Mouse (Mus musculus) liver, postnatal 0 days (tissue): ENCODE measurements around the gene Mboat2. TPM values are rescaled to one million over a fixed set of nuclear protein-coding genes. Genes with fewer than 3 reads are reported as not detected.
A peak's percentile ranks its signal among the peaks of the same experiment; 100 is the strongest.

Source experiments
- ATAC-seq: fragments of 200-750 bp; cut with Nextera tagmentation; 2 replicates; pipeline ENCODE4 v1.8.0; 2017; ENCODE audit warnings: mild to moderate bottlenecking, moderate library complexity
- DNase-seq: peaks from one replicate; pipeline ENCODE4 v3.0.0-alpha.2; 2016
- H3K27ac ChIP-seq: fragments of 300-500 bp; sonication (generic); 2 replicates; pipeline ENCODE4 v1.5.1; 2014; ENCODE audit warnings: antibody characterized with exemption, moderate library complexity, mild to moderate bottlenecking, low read depth
- H3K27me3 ChIP-seq: fragments of 300-500 bp; sonication (generic); 2 replicates; pipeline ENCODE4 v1.6.1; 2014; ENCODE audit warnings: low read length, control low read depth, mixed read lengths; ENCODE audit not compliant: insufficient read depth
- H3K36me3 ChIP-seq: fragments of 300-500 bp; sonication (generic); replicated peaks from 2 replicates; pipeline ENCODE4 v1.6.1; 2014; ENCODE audit warnings: mild to moderate bottlenecking, control low read depth, low read length, moderate library complexity, mixed read lengths; ENCODE audit not compliant: insufficient read depth
- H3K4me1 ChIP-seq: fragments of 300-500 bp; sonication (generic); 2 replicates; pipeline ENCODE4 v1.6.1; 2014; ENCODE audit warnings: antibody characterized with exemption, mild to moderate bottlenecking, control low read depth; ENCODE audit not compliant: insufficient read depth
- H3K4me2 ChIP-seq: fragments of 300-500 bp; sonication (generic); 2 replicates; pipeline ENCODE4 v1.6.1; 2014; ENCODE audit warnings: low read depth, mild to moderate bottlenecking, low read length, moderate library complexity, mixed read lengths
- H3K4me3 ChIP-seq: fragments of 300-500 bp; sonication (generic); 2 replicates; pipeline ENCODE4 v1.5.1; 2014; ENCODE audit warnings: low read depth, low read length
- H3K9ac ChIP-seq: fragments of 300-500 bp; sonication (generic); replicated peaks from 2 replicates; pipeline ENCODE4 v1.6.1; 2014; ENCODE audit warnings: mild to moderate bottlenecking, moderate library complexity
- H3K9me3 ChIP-seq: fragments of 300-500 bp; sonication (generic); 2 replicates; pipeline ENCODE4 v1.6.1; 2016; ENCODE audit warnings: mild to moderate bottlenecking, control low read depth, low read length, mixed read lengths
- CTCF ChIP-seq: sonication (generic); IDR thresholded peaks from 2 replicates; pipeline ENCODE4 v1.5.1; 2016; ENCODE audit warnings: antibody characterized with exemption, low read depth
- EP300 ChIP-seq: IDR thresholded peaks from 2 replicates; pipeline ENCODE4 v1.6.1; 2016; ENCODE audit warnings: antibody characterized with exemption, low read depth, mild to moderate bottlenecking
- WGBS: fragments of 180-500 bp; shearing (Covaris S2); extraction: QIAGEN DNeasy Blood & Tissue Kit; methylation state at CpG from one replicate; pipeline ENCODE4 v1.1.7; 2014; ENCODE audit not compliant: insufficient replicate concordance; 5-methylcytosine and 5-hydroxymethylcytosine counted together
- polyA plus RNA-seq: library from polyadenylated mRNA; unstranded; fragments of >200 nt; fragmentation: Nextera tagmentation; extraction: Ambion mirVana; gene quantifications from 2 replicates; pipeline ENCODE4 v1.2.1, GENCODE M21; 2015

Mboat2 gene
- 1.9 and 2.0 TPM in 2 replicates for polyA plus RNA-seq

- Histone ChIP-seq H3K4me1 (peaks cover 14% of the 10 kb centered on the region), H3K36me3 (no peaks in the 10 kb centered on the region), H3K4me2 (peak within 1 kb of the TSS; percentile 100), H3K4me3 (peak within 1 kb of the TSS; percentile 78), H3K9me3 (no peaks in the 10 kb centered on the region), H3K27ac (no peak within 1 kb of the TSS), H3K27me3 (peaks cover 14% of the 10 kb centered on the region), H3K9ac (peak within 1 kb of the TSS; percentile 60)
- ATAC-seq: peak; percentile 24
- DNase-seq: peak; percentile 42
- no peak for TF ChIP-seq CTCF
- no peak for TF ChIP-seq EP300
- under 1% methylated on average over 23 of the region's 24 CpGs for WGBS
Observed at GRCm38 (mm10) chr12:24830766-24831152, at the start of gene Mboat2. Gene Mboat2, plus strand, starts transcription at chr12:24830879.

GRCm38 (mm10) chr12:24783735-24784134 lies 46.9 kb upstream of the Mboat2 start:
- Histone ChIP-seq H3K27me3 (no peaks in the 10 kb centered on the region), H3K27ac (no peak overlapping the region), H3K4me2 (no peak overlapping the region), H3K36me3 (no peaks in the 10 kb centered on the region), H3K9ac (no peak overlapping the region), H3K4me3 (no peak overlapping the region), H3K4me1 (peaks cover 4% of the 10 kb centered on the region; the same call in 1 of the 2 replicates), H3K9me3 (no peaks in the 10 kb centered on the region)
- no peak for DNase-seq
- WGBS: 55% methylated on average over 4 of the region's 4 CpGs
- TF ChIP-seq CTCF (no peak), EP300 (no peak)
- ATAC-seq: no peak

- no peaks in the 10 kb centered on the region for H3K4me1 ChIP-seq
- no peaks in the 10 kb centered on the region for H3K9me3 ChIP-seq
- no peak overlapping the region for H3K4me3 ChIP-seq
- H3K4me2 ChIP-seq: no peak overlapping the region
- no peak overlapping the region for H3K27ac ChIP-seq
- no peaks in the 10 kb centered on the region for H3K36me3 ChIP-seq
- WGBS: 55% methylated on average over 5 of the region's 5 CpGs
- H3K27me3 ChIP-seq: no peaks in the 10 kb centered on the region
- DNase-seq: no peak
- TF ChIP-seq EP300 (no peak), CTCF (no peak)
- ATAC-seq: no peak
- no peak overlapping the region for H3K9ac ChIP-seq
Observed at GRCm38 (mm10) chr12:24785882-24786281, 44.8 kb upstream of the Mboat2 start.

GRCm38 (mm10) chr12:24786316-24786715 lies 44.4 kb upstream of the Mboat2 start:
- no peak overlapping the region for H3K27ac ChIP-seq
- H3K27me3 ChIP-seq: no peaks in the 10 kb centered on the region
- ATAC-seq: no peak
- no peak for DNase-seq
- H3K4me1 ChIP-seq: no peaks in the 10 kb centered on the region
- H3K36me3 ChIP-seq: no peaks in the 10 kb centered on the region
- no peak overlapping the region for H3K4me2 ChIP-seq
- H3K9me3 ChIP-seq: no peaks in the 10 kb centered on the region
- 40% methylated on average over 4 of the region's 4 CpGs for WGBS
- H3K9ac ChIP-seq: no peak overlapping the region
- H3K4me3 ChIP-seq: no peak overlapping the region
- TF ChIP-seq CTCF: no peak

- ATAC-seq (no peak), DNase-seq (no peak)
- no peak overlapping the region for H3K9ac ChIP-seq
- H3K27ac ChIP-seq: no peak overlapping the region
- no peaks in the 10 kb centered on the region for H3K9me3 ChIP-seq
- 64% methylated on average over 1 of the region's 1 CpGs for WGBS
- no peaks in the 10 kb centered on the region for H3K4me1 ChIP-seq
- no peaks in the 10 kb centered on the region for H3K36me3 ChIP-seq
- no peak overlapping the region for H3K4me2 ChIP-seq
- no peak for TF ChIP-seq EP300
- no peak for TF ChIP-seq CTCF
- H3K4me3 ChIP-seq: no peak overlapping the region
- H3K27me3 ChIP-seq: no peaks in the 10 kb centered on the region
Observed at GRCm38 (mm10) chr12:24789659-24790058, 41.0 kb upstream of the Mboat2 start.

GRCm38 (mm10) chr12:24811230-24811629 lies 19.4 kb upstream of the Mboat2 start:
- ATAC-seq (no peak), DNase-seq (no peak)
- H3K4me3 ChIP-seq: no peak overlapping the region
- H3K9ac ChIP-seq: no peak overlapping the region
- peaks cover 3% of the 10 kb centered on the region; the same call in 1 of the 2 replicates for H3K4me1 ChIP-seq
- H3K4me2 ChIP-seq: no peak overlapping the region
- WGBS: 7% methylated on average over 1 of the region's 1 CpGs
- no peaks in the 10 kb centered on the region for H3K27me3 ChIP-seq
- H3K27ac ChIP-seq: no peak overlapping the region
- H3K9me3 ChIP-seq: no peaks in the 10 kb centered on the region
- TF ChIP-seq EP300 (no peak), CTCF (no peak)
- no peaks in the 10 kb centered on the region for H3K36me3 ChIP-seq

- no peak overlapping the region for H3K4me3 ChIP-seq
- H3K4me1 ChIP-seq: peaks cover 3% of the 10 kb centered on the region; the same call in 1 of the 2 replicates
- no peak for TF ChIP-seq EP300
- TF ChIP-seq CTCF: no peak
- H3K27ac ChIP-seq: no peak overlapping the region
- H3K36me3 ChIP-seq: no peaks in the 10 kb centered on the region
- no peak overlapping the region for H3K9ac ChIP-seq
- ATAC-seq: no peak
- no peak for DNase-seq
- 73% methylated on average over 4 of the region's 4 CpGs for WGBS
- no peaks in the 10 kb centered on the region for H3K9me3 ChIP-seq
- H3K27me3 ChIP-seq: no peaks in the 10 kb centered on the region
- H3K4me2 ChIP-seq: no peak overlapping the region
Observed at GRCm38 (mm10) chr12:24811906-24812305, 18.8 kb upstream of the Mboat2 start.
